Mouse (Mus musculus) ES-E14 (cell line): ENCODE results near the gene Ociad1.

ENCODE experiments used
- CHD2 ChIP-seq: IDR thresholded peaks from 2 replicates; pipeline ENCODE4 v1.6.1; 2014; ENCODE audit warnings: mild to moderate bottlenecking, low read depth, low read length, inconsistent platforms
- MAFK ChIP-seq: IDR thresholded peaks from 2 replicates; pipeline ENCODE4 v1.6.1; 2014; ENCODE audit warnings: mild to moderate bottlenecking, low read depth, low read length, inconsistent platforms; ENCODE audit not compliant: insufficient read depth
- ZC3H11A ChIP-seq: IDR thresholded peaks from 2 replicates; pipeline ENCODE4 v1.6.1; 2012; ENCODE audit warnings: low read depth, mild to moderate bottlenecking, inconsistent platforms, low read length, borderline replicate concordance

- TF ChIP-seq CHD2 (no peak), ZC3H11A (no peak), MAFK (no peak)
These were observed 50.2 kb downstream of the Ociad1 start for GRCm38 (mm10) chr5:73342701-73343355.
